Mouse (Mus musculus) hindlimb bud, embryonic 11.5 days (tissue): Measurements from ENCODE around the gene Cd80.
"Not testable (repeated sequence)": the region's sequence is repeated elsewhere in the genome, so short reads cannot be mapped to it uniquely, and the experiment has no call there.

Experiments used
- DNase-seq: peaks from one replicate; pipeline ENCODE4 v3.0.0-alpha.2; 2012; ENCODE audit warnings: low read depth, low spot score; ENCODE audit errors: extremely low spot score

The Cd80 gene

DNA sequence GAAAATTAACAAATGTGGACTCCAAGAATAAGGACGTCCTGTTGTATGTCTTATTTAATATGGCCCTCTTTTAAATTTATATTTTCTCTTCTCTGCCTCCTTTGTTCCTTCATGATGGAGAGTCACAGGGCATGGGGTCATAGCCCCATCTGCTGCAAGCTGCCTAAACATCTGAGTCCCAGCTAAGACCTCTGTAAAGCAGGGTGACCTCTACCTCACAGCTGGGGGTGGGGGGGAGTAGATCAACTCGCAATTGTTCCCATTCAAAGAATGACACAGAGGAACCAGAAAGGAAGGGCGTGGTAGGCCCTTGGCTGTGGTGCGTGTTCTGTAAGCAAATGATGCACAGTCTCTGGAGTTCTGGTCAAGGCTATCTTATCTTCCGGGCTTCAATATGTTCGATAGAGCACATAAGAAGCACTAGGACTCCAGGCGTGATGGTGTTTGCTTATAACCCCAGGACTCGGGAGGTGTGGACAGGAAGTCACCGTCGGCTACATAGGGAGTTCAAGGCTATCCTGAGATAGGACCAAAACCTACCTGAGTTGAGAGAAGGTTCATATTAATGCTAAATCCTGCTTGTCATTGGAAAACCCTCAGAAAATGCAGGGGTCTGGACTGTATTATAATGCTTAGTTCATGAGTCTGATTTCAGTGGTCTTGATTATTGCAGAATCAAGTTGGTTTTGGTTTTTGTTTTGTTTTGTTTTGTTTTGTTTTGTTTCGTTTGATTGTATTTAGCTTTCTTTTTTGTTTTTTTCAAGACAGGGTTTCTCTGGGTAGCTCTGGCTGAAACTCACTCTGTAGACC lies 16.5 kb downstream of the Cd80 start:
- DNase-seq: no peak

DNA sequence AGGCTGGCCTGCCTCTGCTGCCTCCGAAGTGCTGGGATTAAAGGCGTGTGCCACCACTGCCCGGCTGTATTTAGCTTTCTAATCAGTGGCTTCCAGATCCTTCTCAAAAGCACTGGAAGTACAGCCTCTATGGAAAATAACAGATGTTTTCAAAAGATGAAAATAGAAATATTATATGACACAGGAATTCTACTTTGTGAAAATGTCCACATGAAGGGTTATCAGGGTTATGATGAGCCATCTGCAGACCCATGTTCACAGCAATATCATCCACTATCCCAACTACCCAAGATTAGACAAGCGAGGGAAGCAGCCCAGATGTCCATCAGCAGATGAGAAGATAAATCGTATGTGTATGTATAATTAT lies 17.1 kb downstream of the Cd80 start:
- DNase-seq: no peak

GRCm38 (mm10) chr16:38473661-38474060 lies 18.3 kb downstream of the Cd80 start:
- no peak for DNase-seq

DNA sequence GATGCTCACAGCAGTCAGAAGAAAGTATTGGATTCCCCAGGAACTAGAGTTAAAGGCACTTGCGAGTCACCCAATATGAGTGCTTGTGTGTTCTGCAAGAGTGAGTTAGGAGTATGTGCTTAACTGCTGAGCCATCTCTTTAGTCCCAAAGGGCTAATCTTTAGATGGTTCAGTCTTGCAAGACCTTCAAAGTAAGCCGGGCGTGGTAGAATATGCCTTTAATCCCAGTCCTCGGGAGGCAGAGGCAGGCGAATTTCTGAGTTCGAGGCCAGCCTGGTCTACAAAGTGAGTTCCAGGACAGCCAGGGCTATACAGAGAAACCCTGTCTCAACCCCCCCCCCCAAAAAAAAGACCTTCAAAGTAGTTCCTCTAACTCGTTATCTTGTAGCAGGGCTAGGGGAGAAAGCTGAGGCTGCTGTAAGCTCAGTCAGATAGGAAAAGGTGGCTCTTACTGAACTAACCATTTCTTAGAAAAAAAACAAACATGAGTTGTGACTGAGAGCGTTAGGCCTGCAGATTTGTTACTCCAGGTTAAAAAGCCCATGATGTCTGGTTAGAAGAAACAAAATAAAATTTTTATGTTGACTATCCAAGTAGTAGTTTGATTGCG lies 19.4 kb downstream of the Cd80 start:
- DNase-seq: no peak

DNA sequence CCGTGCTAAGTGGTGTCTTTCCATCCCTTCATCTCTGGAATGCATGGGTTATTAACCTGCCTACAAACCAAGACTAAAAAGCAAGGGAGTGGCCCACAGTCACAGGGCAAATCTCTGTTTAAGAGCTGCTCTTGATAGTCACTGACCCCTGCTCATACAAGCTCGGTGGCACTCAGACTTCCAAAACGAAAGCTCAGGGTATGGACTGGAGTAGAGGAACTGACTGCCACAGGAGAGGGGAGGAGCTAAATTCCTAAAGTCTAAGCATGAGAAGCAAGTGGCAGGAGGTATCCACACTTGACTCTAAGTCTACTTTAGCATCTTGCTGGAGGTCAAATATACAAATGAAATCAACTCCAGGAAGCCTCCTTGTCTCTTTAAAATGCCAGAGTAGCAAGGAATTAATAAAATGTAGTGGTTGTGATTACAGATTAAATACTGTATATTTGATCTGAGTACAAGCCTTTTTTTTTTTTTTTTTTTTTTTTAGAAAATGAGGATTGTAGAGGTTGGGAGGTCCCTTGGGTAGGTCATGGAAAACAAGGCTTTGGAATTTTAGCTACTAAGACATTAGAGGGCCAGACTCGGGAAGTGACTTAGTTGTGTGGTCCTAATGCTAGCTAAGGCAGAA lies 20.4 kb downstream of the Cd80 start:
- no peak for DNase-seq

DNA sequence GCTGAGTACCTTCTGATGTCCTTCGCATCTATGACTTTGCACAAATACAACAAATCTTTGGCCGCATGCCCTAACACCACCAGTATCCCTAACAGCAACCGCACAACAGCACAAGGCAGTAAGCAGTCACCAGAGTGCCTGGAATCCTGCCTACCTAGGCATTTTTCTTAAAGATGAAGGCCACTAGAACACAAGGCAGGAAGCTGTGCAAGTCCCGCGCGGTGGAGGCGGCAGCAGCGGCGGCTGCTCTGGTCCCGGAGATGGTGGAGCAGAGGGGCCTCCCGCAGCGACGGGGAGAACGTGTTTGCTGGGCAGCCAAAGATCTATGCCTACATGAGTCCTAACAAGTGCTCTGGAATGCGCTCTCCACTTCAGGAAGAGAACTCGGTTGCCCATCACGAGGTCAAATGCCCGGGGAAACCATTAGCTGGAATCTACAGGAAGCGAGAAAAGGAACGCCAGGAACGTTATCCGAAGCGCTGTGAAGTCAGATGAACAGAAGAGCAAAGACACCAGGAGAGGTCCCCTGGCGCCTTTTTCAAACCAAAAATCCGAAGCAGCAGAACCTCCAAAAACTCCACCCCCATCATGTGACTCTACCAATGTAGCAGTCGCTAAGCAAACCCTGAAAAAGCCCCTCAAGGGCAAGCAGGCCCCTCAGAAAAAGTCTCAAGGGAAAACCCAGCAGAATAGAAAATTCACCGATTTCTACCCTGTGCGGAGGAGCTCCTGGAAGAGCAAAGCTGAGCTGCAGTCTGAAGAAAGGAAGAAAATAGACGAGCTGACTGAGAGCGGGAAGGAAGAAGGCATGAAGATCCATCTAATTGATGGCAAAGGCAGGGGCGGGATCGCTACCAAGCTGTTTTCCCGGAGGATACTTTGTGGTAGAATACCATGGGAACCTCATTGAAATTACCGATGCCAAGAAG lies 21.2 kb downstream of the Cd80 start:
- no peak for DNase-seq

GRCm38 (mm10) chr16:38477241-38477608 lies 21.9 kb downstream of the Cd80 start:
- not testable (repeated sequence) for DNase-seq

DNA sequence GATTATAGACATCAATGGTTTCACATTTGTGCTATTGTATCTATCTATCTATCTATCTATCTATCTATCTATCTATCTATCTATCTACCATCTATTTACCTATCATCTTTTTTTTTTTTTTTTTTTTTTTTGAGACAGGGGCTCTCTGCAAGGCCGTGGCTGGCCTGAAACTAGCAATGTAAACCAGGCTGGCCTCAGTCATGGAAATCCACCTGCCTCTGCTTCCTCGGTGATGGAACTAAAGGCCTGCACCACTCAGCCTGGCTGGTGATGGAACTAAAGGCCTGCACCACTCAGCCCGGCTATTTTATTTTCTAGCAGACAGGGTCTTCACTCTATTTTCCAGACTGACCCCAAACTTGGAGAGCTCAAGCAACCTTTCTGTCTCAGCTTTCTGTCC lies 22.9 kb downstream of the Cd80 start:
- no peak for DNase-seq

- DNase-seq: no peak
Measured at GRCm38 (mm10) chr16:38481327-38481726, 26.0 kb downstream of the Cd80 start.

GRCm38 (mm10) chr16:38482780-38483562 lies 27.6 kb downstream of the Cd80 start:
- no peak for DNase-seq

- no peak for DNase-seq
Measured at GRCm38 (mm10) chr16:38483582-38484309, 28.4 kb downstream of the Cd80 start.

GRCm38 (mm10) chr16:38492551-38492950 lies 37.2 kb downstream of the Cd80 start:
- DNase-seq: no peak

- DNase-seq: no peak
Measured at GRCm38 (mm10) chr16:38493890-38494289, 38.5 kb downstream of the Cd80 start.

GRCm38 (mm10) chr16:38496604-38497140 lies 41.3 kb downstream of the Cd80 start:
- DNase-seq: no peak

- DNase-seq: no peak
Measured at GRCm38 (mm10) chr16:38502469-38502868, 47.1 kb downstream of the Cd80 start.

- no peak for DNase-seq
Measured at GRCm38 (mm10) chr16:38503528-38503927, 48.2 kb downstream of the Cd80 start.

DNA sequence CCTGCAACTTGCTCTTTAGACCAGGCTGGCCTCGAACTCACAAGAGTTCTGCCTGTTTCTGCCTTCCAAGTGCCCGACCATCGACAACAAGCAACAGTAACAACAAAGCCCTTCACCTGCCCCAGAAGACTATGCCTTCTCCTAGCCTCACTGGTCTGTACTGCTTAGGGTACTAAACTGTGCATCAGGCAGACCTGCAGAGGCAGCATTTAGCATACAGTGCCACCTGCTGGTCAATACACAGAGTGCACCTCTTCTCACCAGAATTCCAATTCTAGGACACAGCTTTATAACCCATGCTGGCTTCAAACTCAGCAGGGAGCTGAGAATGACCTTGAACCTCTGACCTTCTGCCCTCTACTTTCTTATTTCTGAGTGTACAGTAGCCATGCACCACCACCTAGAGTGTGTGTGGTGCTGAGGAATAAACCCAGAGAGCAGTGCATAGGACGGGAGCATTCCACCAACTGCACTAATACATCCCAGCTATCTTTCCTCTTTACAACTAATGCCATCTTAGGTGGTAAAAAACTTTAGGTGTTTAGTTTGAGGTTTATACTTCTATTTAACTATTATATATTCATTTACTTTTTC lies 50.8 kb downstream of the Cd80 start:
- DNase-seq: no peak

- DNase-seq: no peak
Measured at GRCm38 (mm10) chr16:38510846-38511245, 55.5 kb downstream of the Cd80 start.

- no peak for DNase-seq
Measured at GRCm38 (mm10) chr16:38519140-38519539, 63.8 kb downstream of the Cd80 start.
